9 mouse cellular contexts compared by ENCODE assay signal in genomic region chr16:95855230-95855629, GRCm38 (mm10).
DNase-seq lines count a peak whose midpoint lies in the region.
"Had no signal": no experiment of that assay in that cellular context is flagged by ENCODE, and none has a peak within 500 bp of the region (broad histone marks: within the 10 kb centered on the region; RNA-seq: fewer than 3 reads in every experiment).

No protein-coding gene starts in this region.

- DNase-seq in heart, adult 11 months: peak; percentile 96
- DNase-seq in heart, postnatal 25 days (ENCODE audit: low spot score): no peak
- DNase-seq in NIH3T3 (ENCODE audit: low read depth): peak; percentile 14
- DNase-seq in kidney, postnatal 14 days: peak; percentile 41
- peak; percentile 95 for DNase-seq in lung, postnatal 36 days
- DNase-seq in yolk sac, embryonic 10.5 days (ENCODE audit: low spot score): no peak
- no peak for DNase-seq in layer of hippocampus, adult 8-10 months (ENCODE audit: low spot score in 2 of 2)
- DNase-seq in spleen, postnatal 10 days (ENCODE audit: low spot score in 2 of 2): no peak
- DNase-seq: heart, postnatal 36 days had no signal

- intact Hi-C loops in heart, postnatal 25 days (cut with DNase I): loop anchor here (5.0 kb wide), 1 partner anchor 33 kb away; no protein-coding TSS in a partner anchor

Comparison
In these comparisons a context has a peak if more than half of its experiments do, and no peak if none do; other contexts are left out.
1. DNase-seq: peak in heart, adult 11 months (single experiment), NIH3T3 (single experiment), kidney, postnatal 14 days (single experiment) and lung, postnatal 36 days (single experiment); none in heart, postnatal 25 days (single experiment), yolk sac, embryonic 10.5 days (single experiment), layer of hippocampus, adult 8-10 months (0 of 2) and spleen, postnatal 10 days (0 of 2).